18 mouse cellular contexts compared by ENCODE assay signal in genomic region chr5:102333894-102334293, GRCm38 (mm10).
DNase-seq lines count a peak whose midpoint lies in the region; ATAC-seq lines count a peak whose summit lies in the region.
"Had no signal": no experiment of that assay in that cellular context is flagged by ENCODE, and none has a peak within 500 bp of the region (broad histone marks: within the 10 kb centered on the region; RNA-seq: fewer than 3 reads in every experiment).

No protein-coding gene starts in this region.

- ATAC-seq in forebrain, embryonic 14.5 days = peak; percentile 79; the same call in 1 of the 2 replicates
- no peak for ATAC-seq in forebrain, embryonic 11.5 days (replicated peaks; ENCODE audit: low FRiP score)
- no peak for ATAC-seq in midbrain, embryonic 14.5 days (ENCODE audit: low FRiP score, low TSS enrichment)
- ATAC-seq in midbrain, embryonic 16.5 days = peak; percentile 37; the same call in 1 of the 2 replicates

- H3K27me3 ChIP-seq in forebrain, embryonic 14.5 days (replicated peaks; ENCODE audit: control insufficient read depth, insufficient read depth, low read length) = no peaks in the 10 kb centered on the region
- no peaks in the 10 kb centered on the region for H3K27me3 ChIP-seq in forebrain, embryonic 11.5 days (ENCODE audit: control insufficient read depth, insufficient read depth, low read length)
- no peaks in the 10 kb centered on the region for H3K27me3 ChIP-seq in midbrain, embryonic 14.5 days (ENCODE audit: control insufficient read depth, insufficient read depth, low read length)
- H3K27me3 ChIP-seq in midbrain, embryonic 10.5 days (ENCODE audit: low read depth, poor library complexity, severe bottlenecking) = no peaks in the 10 kb centered on the region
- no peaks in the 10 kb centered on the region for H3K27me3 ChIP-seq in midbrain, embryonic 16.5 days (ENCODE audit: control insufficient read depth, insufficient read depth, low read depth, low read length)
- H3K27me3 ChIP-seq: heart, embryonic 15.5 days; hindbrain, embryonic 13.5 days had no signal

- H3K4me2 ChIP-seq in forebrain, embryonic 14.5 days (ENCODE audit: low read length) = no peak overlapping the region
- H3K4me2 ChIP-seq in forebrain, embryonic 11.5 days (ENCODE audit: low read depth, low read length, severe bottlenecking) = no peak overlapping the region
- H3K4me2 ChIP-seq in midbrain, embryonic 14.5 days (ENCODE audit: low read length) = no peak overlapping the region
- H3K4me2 ChIP-seq in midbrain, embryonic 16.5 days (ENCODE audit: low read length) = no peak overlapping the region
- H3K4me2 ChIP-seq: heart, embryonic 11.5 days; heart, embryonic 15.5 days had no signal

- H3K9ac ChIP-seq in forebrain, embryonic 14.5 days (ENCODE audit: low read length) = no peak overlapping the region
- no peak overlapping the region for H3K9ac ChIP-seq in forebrain, embryonic 11.5 days (ENCODE audit: low read length)
- no peak overlapping the region for H3K9ac ChIP-seq in midbrain, embryonic 14.5 days (replicated peaks; ENCODE audit: low read length)
- no peak overlapping the region for H3K9ac ChIP-seq in midbrain, embryonic 16.5 days (ENCODE audit: low read depth, low read length)
- H3K9ac ChIP-seq: heart, embryonic 15.5 days had no signal

- H3K4me1 ChIP-seq in forebrain, embryonic 14.5 days (ENCODE audit: control insufficient read depth, insufficient read depth, low read length) = no peaks in the 10 kb centered on the region
- no peaks in the 10 kb centered on the region for H3K4me1 ChIP-seq in forebrain, embryonic 11.5 days (replicated peaks; ENCODE audit: control insufficient read depth, insufficient read depth, low read length)
- peaks cover 12% of the 10 kb centered on the region; the same call in 1 of the 2 replicates for H3K4me1 ChIP-seq in midbrain, embryonic 14.5 days (ENCODE audit: control insufficient read depth, insufficient read depth, low read length)
- H3K4me1 ChIP-seq in midbrain, embryonic 10.5 days = no peaks in the 10 kb centered on the region
- peaks cover 17% of the 10 kb centered on the region for H3K4me1 ChIP-seq in midbrain, embryonic 16.5 days (ENCODE audit: control insufficient read depth, insufficient read depth, low read length)
- H3K4me1 ChIP-seq: heart, embryonic 15.5 days had no signal

- H3K4me3 ChIP-seq in forebrain, embryonic 14.5 days (ENCODE audit: low read depth, low read length) = no peak overlapping the region
- no peak overlapping the region for H3K4me3 ChIP-seq in forebrain, embryonic 11.5 days (ENCODE audit: low read depth, low read length)
- no peak overlapping the region for H3K4me3 ChIP-seq in midbrain, embryonic 14.5 days (replicated peaks; ENCODE audit: low read depth, low read length)
- H3K4me3 ChIP-seq in midbrain, embryonic 10.5 days = no peak overlapping the region
- H3K4me3 ChIP-seq in midbrain, embryonic 16.5 days (ENCODE audit: low read depth, low read length) = no peak overlapping the region
- H3K4me3 ChIP-seq: embryonic facial prominence, embryonic 10.5 days; heart, adult 2 months; heart, embryonic 15.5 days; hindbrain, embryonic 13.5 days had no signal

- WGBS in forebrain, embryonic 14.5 days = 48% methylated on average over 5 of the region's 5 CpGs
- 85% methylated on average over 5 of the region's 5 CpGs for WGBS in forebrain, embryonic 11.5 days
- WGBS in midbrain, embryonic 14.5 days = 30% methylated on average over 5 of the region's 5 CpGs
- WGBS in midbrain, embryonic 10.5 days = 86% methylated on average over 5 of the region's 5 CpGs
- 42% methylated on average over 5 of the region's 5 CpGs for WGBS in midbrain, embryonic 16.5 days

- no peaks in the 10 kb centered on the region for H3K36me3 ChIP-seq in forebrain, embryonic 14.5 days (ENCODE audit: control insufficient read depth, insufficient read depth, low read length)
- H3K36me3 ChIP-seq in forebrain, embryonic 11.5 days (ENCODE audit: control insufficient read depth, insufficient read depth, low read length) = no peaks in the 10 kb centered on the region
- H3K36me3 ChIP-seq in midbrain, embryonic 14.5 days (ENCODE audit: control insufficient read depth, insufficient read depth, low read length) = no peaks in the 10 kb centered on the region
- no peaks in the 10 kb centered on the region for H3K36me3 ChIP-seq in midbrain, embryonic 10.5 days
- H3K36me3 ChIP-seq in midbrain, embryonic 16.5 days (ENCODE audit: control insufficient read depth, insufficient read depth, low read length) = no peaks in the 10 kb centered on the region
- H3K36me3 ChIP-seq: embryonic facial prominence, embryonic 10.5 days; heart, embryonic 15.5 days; hindbrain, embryonic 13.5 days had no signal

- intact Hi-C loops in left cerebral cortex, postnatal 4 days (cut with DNase I) = no loop called here

- H3K9me3 ChIP-seq in forebrain, embryonic 14.5 days (replicated peaks; ENCODE audit: control insufficient read depth, low read length) = no peaks in the 10 kb centered on the region
- H3K9me3 ChIP-seq in forebrain, embryonic 11.5 days (ENCODE audit: control insufficient read depth, low read length) = no peaks in the 10 kb centered on the region
- H3K9me3 ChIP-seq in midbrain, embryonic 14.5 days (ENCODE audit: control insufficient read depth, low read length) = no peaks in the 10 kb centered on the region
- no peaks in the 10 kb centered on the region for H3K9me3 ChIP-seq in midbrain, embryonic 10.5 days (replicated peaks)
- no peaks in the 10 kb centered on the region for H3K9me3 ChIP-seq in midbrain, embryonic 16.5 days (replicated peaks; ENCODE audit: control insufficient read depth, low read length, poor library complexity, severe bottlenecking)
- H3K9me3 ChIP-seq: embryonic facial prominence, embryonic 10.5 days; heart, embryonic 15.5 days; hindbrain, embryonic 13.5 days had no signal

- peak; percentile 70 for DNase-seq in forebrain, embryonic 14.5 days (ENCODE audit: low spot score)
- no peak for DNase-seq in forebrain, embryonic 11.5 days (ENCODE audit: low spot score)
- peak; percentile 40 for DNase-seq in midbrain, embryonic 14.5 days
- DNase-seq in midbrain, embryonic 10.5 days (ENCODE audit: low spot score) = no peak
- no peak for DNase-seq in embryo, embryonic 10.5 days (ENCODE audit: low spot score)
- no peak for DNase-seq in left cerebral cortex, postnatal 4 days
- DNase-seq: adrenal gland, postnatal 10 days; cerebellum, adult 18-20 months; cerebellum, adult 9-11 months; cerebellum, postnatal 36 days; gastrocnemius, postnatal 14 days; heart, adult 2 months; heart, postnatal 14 days had no signal

- no peak overlapping the region for H3K27ac ChIP-seq in forebrain, embryonic 14.5 days (ENCODE audit: low read depth, low read length)
- H3K27ac ChIP-seq in forebrain, embryonic 11.5 days (ENCODE audit: low read depth, low read length) = no peak overlapping the region
- peak overlapping the region; percentile 68; the same call in 1 of the 2 replicates for H3K27ac ChIP-seq in midbrain, embryonic 14.5 days (replicated peaks; ENCODE audit: low read depth, low read length)
- no peak overlapping the region for H3K27ac ChIP-seq in midbrain, embryonic 10.5 days (replicated peaks)
- H3K27ac ChIP-seq in midbrain, embryonic 16.5 days (ENCODE audit: low read length) = no peak overlapping the region
- H3K27ac ChIP-seq: embryonic facial prominence, embryonic 10.5 days; heart, adult 2 months; heart, embryonic 15.5 days had no signal

Comparison
In these comparisons a context has a peak if more than half of its experiments do, and no peak if none do; other contexts are left out.
1. ATAC-seq: peak in forebrain, embryonic 14.5 days (single experiment) and midbrain, embryonic 16.5 days (single experiment); none in forebrain, embryonic 11.5 days (single experiment) and midbrain, embryonic 14.5 days (single experiment).
2. DNase-seq: peak in forebrain, embryonic 14.5 days (single experiment) and midbrain, embryonic 14.5 days (single experiment); none in forebrain, embryonic 11.5 days (single experiment), midbrain, embryonic 10.5 days (single experiment), embryo, embryonic 10.5 days (single experiment) and left cerebral cortex, postnatal 4 days (single experiment).